Mouse (Mus musculus): ENCODE data around the gene Atmin. TPM values are rescaled to one million over a fixed set of nuclear protein-coding genes. Genes with fewer than 3 reads are reported as not detected.

The Atmin gene
- total RNA-seq, 2 experiments from 2014 or later: 13.4 to 14.3 TPM

- intact Hi-C loops (cut with DNase I): no loop called here
- DNase-seq (ENCODE audit: low spot score): peak; percentile 27
Observed at GRCm38 (mm10) chr8:116946268-116946838, 3.2 kb downstream of the Atmin start.

DNA sequence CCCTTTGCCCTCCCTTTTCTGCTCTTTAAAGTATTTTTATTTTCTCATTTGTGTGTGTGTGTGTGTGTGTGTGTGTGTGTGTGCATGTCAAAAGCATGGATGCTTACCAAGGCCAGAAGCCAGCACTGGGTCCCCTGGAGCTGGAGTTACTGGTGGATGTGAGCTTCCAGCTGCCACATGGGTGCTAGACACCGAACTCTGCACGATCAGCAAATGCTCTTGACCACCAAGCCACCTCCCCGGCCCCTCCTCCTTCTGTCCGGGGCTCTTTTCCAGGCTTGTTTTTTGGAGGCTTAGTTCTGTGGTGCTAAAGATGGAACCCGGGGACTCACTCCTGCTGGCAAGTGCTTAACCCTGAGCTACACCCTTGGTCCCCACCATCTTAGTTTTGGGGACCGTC is 3.7 kb downstream of the Atmin start:
- DNase-seq (ENCODE audit: low spot score): no peak
- intact Hi-C loops (cut with DNase I): no loop called here

DNA sequence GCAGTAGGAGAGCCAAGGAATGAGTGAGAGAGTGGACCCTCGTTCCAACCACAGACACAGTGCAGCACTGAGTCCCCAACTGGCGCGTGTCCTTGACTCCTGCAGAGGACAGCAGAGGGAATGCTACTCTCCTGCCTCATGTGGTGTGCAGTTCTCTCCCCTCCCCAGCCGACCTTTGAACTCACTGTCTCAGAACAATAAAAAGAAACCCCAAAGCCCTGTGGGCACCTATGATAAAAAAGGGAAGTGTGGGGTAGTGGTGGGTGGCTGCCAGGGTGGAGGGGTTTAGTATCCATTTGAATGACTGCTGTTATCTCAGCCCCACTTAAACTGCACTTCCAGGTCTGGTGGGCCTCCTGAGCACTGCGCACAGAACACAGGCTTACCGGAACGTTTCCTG is 4.4 kb downstream of the Atmin start:
- DNase-seq (ENCODE audit: low spot score): no peak
- intact Hi-C loops (cut with DNase I): no loop called here

GRCm38 (mm10) chr8:116951369-116951768 is 8.2 kb downstream of the Atmin start:
- intact Hi-C loops (cut with DNase I): no loop called here
- no peak for DNase-seq (ENCODE audit: low spot score)

DNA sequence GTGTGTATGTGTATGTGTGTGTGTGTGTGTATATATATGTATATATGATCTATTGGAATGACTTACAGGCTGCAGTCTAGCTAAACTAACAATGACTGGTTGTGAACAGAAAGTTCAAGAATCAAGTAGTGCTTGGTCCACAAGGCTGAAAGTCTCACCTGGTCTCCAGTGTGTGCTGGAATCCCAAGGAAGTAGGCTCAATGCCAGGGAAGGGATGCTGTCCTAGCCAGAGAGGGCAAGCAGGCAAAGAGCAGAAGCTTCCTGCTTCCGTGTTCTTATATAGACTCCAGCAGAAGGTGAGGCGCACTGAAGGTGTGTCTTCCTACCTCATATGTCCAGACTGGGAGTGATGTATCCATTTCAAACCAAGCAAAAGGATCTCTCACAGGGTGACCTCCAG is 8.6 kb downstream of the Atmin start:
- DNase-seq (ENCODE audit: low spot score): no peak
- intact Hi-C loops (cut with DNase I): no loop called here

DNA sequence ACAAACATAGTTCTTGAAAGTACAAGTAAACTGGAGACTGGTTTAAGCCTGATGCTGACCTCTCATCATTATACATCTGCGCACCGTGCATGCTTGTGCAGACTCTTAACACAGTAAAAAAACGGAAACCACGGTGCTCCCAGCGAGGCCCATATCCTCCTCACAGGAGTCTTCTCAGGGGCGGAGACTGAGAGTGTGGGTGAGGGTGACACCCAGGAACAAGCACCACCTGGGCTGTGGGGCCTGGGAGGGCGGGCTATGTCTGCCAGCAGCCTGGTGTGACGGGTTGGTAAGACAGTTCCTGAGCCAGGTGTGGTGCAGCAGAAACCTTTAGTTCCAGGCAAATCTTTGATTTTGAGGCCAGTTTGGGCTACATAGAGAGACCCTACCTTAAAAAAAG is 9.2 kb downstream of the Atmin start:
- no peak for DNase-seq (ENCODE audit: low spot score)
- intact Hi-C loops (cut with DNase I): no loop called here

DNA sequence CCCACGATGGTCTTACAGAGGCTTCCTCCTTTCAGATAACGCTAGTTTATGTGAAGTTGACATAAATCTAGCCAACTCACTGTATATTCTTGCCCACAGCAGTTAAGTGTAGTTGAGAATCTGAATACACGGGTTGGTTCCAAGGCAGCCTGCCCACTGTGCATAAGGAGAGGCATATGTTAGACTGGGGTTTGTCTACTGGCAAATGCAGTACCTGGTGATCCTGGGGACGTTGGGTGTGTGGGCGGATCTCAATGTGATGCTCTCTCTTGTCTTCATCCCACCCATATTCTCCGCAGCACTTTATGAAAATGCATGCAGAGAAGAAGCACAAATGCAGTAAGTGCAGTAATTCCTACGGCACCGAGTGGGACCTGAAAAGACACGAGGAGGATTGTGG is 11.2 kb downstream of the Atmin start:
- intact Hi-C loops (cut with DNase I): no loop called here
- DNase-seq (ENCODE audit: low spot score): no peak

- no peak for DNase-seq (ENCODE audit: low spot score)
- intact Hi-C loops (cut with DNase I): no loop called here
Observed at GRCm38 (mm10) chr8:116969531-116969930, 26.3 kb downstream of the Atmin start.

- DNase-seq (ENCODE audit: low spot score): no peak
- intact Hi-C loops (cut with DNase I): no loop called here
Observed at GRCm38 (mm10) chr8:116975066-116975465, 31.9 kb downstream of the Atmin start.

- no peak for DNase-seq (ENCODE audit: low spot score)
- intact Hi-C loops (cut with DNase I): no loop called here
Observed at GRCm38 (mm10) chr8:116975606-116976005, 32.4 kb downstream of the Atmin start.

GRCm38 (mm10) chr8:116978052-116978451 is 34.9 kb downstream of the Atmin start:
- intact Hi-C loops (cut with DNase I): no loop called here
- DNase-seq (ENCODE audit: low spot score): no peak

GRCm38 (mm10) chr8:116978631-116979256 is 35.6 kb downstream of the Atmin start, which contains the start of gene 1700030J22Rik:
TSS of gene 1700030J22Rik (minus strand) at chr8:116978959.
- peak; percentile 97 for DNase-seq (ENCODE audit: low spot score)
- intact Hi-C loops (cut with DNase I): no loop called here

- no peak for DNase-seq (ENCODE audit: low spot score)
- intact Hi-C loops (cut with DNase I): loop anchor here (1.0 to 5.0 kb wide), 2 partner anchors 37 to 113 kb away; partner anchors contain the start of gene Atmin
Observed at GRCm38 (mm10) chr8:116980117-116980516, 36.9 kb downstream of the Atmin start.

DNA sequence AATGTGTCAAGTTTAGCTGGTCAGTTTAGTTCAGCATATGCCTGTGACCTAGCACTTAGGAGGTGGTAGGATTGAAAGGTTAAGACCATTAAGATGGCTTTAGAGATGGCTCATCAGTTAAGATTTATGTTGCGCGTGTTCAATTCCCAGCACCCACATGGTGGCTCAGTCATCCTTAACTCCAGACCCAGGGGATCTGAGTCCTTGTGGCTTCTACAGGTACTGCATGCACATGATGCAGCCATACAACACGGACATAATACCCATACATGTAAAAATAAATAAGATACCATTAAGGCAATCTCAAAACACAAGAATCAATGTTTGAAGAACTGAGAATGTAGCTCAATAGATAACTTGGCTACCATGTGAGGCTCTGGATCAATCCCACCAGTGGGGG is 46.6 kb downstream of the Atmin start:
- intact Hi-C loops (cut with DNase I): no loop called here
- DNase-seq (ENCODE audit: low spot score): no peak

DNA sequence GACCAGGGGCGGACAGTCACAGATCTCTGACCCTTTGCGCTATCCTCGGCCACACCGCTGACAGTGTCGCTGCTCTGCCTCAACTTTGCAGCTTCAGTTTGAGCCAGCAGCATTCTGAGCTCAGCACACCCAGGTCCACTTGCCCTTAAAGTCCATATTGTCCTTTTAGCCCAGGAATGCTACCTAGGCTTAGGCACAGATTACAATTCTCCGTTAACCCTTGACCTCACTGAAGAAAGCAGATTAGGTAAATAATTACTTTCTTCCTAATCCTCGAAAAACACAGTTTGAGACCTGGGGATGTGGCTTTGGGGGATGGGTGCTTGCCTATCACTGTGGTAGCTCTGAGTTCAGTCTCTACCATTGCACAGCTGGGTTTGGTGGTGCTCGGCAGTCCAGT is 48.0 kb downstream of the Atmin start:
- DNase-seq (ENCODE audit: low spot score): no peak
- intact Hi-C loops (cut with DNase I): no loop called here

DNA sequence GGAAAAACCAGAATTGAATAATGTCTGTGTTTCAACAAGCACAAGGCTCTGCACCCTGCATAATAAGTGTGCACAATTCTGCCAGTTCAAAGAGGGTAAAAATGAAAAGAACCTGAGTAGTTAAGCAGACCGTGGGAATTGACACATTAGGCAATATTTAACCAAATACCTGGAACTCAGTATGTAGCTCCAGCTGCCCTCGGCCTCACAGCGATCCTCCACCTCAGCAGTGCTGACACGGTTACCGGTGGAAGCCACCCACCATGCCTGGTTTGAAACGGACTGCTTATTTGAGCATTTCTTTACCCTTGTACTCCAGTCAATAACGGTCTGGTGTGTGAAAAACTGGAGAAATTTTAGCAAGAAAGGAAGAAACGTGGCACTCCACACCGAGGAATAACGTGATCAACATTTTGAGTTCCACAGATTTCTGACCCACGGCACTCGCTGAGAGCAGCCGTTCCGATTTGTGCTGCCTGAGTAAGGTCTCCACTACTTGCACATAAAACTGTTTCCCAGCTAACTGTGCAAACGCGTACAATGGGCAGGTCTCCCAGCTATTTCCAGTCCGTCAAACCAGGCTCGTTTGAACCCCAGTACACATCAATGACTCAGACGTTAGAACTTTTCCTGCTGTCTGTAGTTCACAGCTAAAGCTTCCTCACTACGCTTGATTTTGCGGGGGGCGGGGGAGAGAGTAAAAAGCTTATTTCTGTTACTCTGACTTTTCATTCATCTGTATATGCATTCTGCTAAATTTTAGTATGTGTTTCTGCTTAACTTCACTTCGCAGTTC is 49.2 kb downstream of the Atmin start:
- DNase-seq (ENCODE audit: low spot score): no peak
- intact Hi-C loops (cut with DNase I): no loop called here

DNA sequence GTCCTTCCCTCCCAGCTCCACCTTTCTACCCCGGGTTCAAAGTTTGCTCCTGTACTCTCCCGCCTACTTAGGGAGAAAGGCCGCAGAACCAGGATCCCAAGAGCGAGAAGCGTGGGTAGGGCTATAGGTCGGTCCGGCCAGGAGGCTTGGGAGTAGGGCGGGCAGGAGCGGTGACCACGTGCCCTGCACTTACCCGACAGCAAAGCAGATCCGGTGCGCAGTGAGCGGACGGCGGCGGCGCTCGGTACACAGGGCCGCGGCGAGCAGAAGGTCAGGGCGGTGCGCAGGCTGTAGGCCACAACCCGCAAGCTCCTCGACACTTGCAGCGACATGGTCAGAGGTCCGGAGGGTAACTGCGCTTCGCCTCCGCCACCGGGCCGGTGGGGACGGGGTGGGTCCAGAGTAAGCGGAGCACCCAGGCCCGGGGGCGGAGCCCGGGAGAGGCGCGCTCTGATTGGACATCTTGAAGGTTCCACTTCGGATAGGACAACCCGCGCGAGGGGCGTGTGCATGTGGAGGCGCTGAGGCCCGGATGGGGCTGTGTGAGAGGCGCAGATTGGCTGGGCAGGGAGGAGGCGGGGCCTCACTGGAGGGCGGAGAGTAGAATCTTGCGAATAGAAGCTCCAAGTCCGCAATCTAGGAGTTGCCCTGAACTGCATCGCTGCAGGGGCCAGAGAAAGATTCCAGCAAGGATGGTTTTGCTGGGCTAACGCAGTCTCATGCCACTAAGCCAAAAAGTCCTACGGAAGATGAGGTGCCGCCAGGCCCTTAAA is 50.1 kb downstream of the Atmin start, which contains the start of gene Gcsh:
Gene Gcsh, minus strand, starts transcription at position 443 of the 773 bp plus-strand sequence.
- peak; percentile 99 for DNase-seq (ENCODE audit: low spot score)
- intact Hi-C loops (cut with DNase I): no loop called here

- intact Hi-C loops (cut with DNase I): no loop called here
Observed at GRCm38 (mm10) chr8:116994016-116994716, 51.0 kb downstream of the Atmin start.

More at GRCm38 (mm10) chr8:116994016-116994716, 51.0 kb downstream of the Atmin start:
- no peak for DNase-seq (ENCODE audit: low spot score)
